Mouse (Mus musculus): ENCODE results near the gene Rfwd3. TPM values are rescaled to one million over a fixed set of nuclear protein-coding genes. Genes with fewer than 3 reads are reported as not detected.
A peak's percentile ranks its signal among the peaks of the same experiment; 100 is the strongest.
"Not testable (repeated sequence)": the region's sequence is repeated elsewhere in the genome, so short reads cannot be mapped to it uniquely, and the experiment has no call there.

Rfwd3 gene
- total and polyA plus RNA-seq, 2 experiments from 2014 or later: 14.8 to 26.6 TPM

GRCm38 (mm10) chr8:111248136-111248535 lies 51.9 kb downstream of the Rfwd3 start:
- Histone ChIP-seq H3K27ac (no peak overlapping the region), H3K9me3 (ENCODE audit: low read length) (no peaks in the 10 kb centered on the region), H3K4me2 (ENCODE audit: low read depth, low read length) (no peak overlapping the region), H3K36me3 (ENCODE audit: insufficient read depth, low read length) (no peaks in the 10 kb centered on the region), H3K27me3 (ENCODE audit: insufficient read depth, low read length) (no peaks in the 10 kb centered on the region), H3K4me1 (ENCODE audit: insufficient read depth, low read length) (no peaks in the 10 kb centered on the region), H3K4me3 (ENCODE audit: low read length) (no peak overlapping the region), H3K9ac (replicated peaks; ENCODE audit: low read length) (no peak overlapping the region)
- DNase-seq (ENCODE audit: low spot score) (no peak), ATAC-seq (no peak)
- no peak for TF ChIP-seq CTCF (IDR thresholded peaks at IDR 0.05; ENCODE audit: low read depth)

- H3K9ac ChIP-seq (replicated peaks; ENCODE audit: low read length); H3K4me2 ChIP-seq (ENCODE audit: low read depth, low read length); H3K9me3 ChIP-seq (ENCODE audit: low read length); ATAC-seq; H3K4me1 ChIP-seq (ENCODE audit: insufficient read depth, low read length); H3K27me3 ChIP-seq (ENCODE audit: insufficient read depth, low read length); H3K27ac ChIP-seq; DNase-seq (ENCODE audit: low spot score); H3K4me3 ChIP-seq (ENCODE audit: low read length); H3K36me3 ChIP-seq (ENCODE audit: insufficient read depth, low read length): not testable (repeated sequence)
- 97% methylated on average over 1 of the region's 1 CpGs for WGBS
Observed at GRCm38 (mm10) chr8:111246864-111247263, 53.2 kb downstream of the Rfwd3 start.

- H3K9me3 ChIP-seq (ENCODE audit: low read length): no peaks in the 10 kb centered on the region
- H3K4me3 ChIP-seq (ENCODE audit: low read length): no peak overlapping the region
- DNase-seq (ENCODE audit: low spot score) (no peak), ATAC-seq (no peak)
- no peak overlapping the region for H3K9ac ChIP-seq (replicated peaks; ENCODE audit: low read length)
- no peaks in the 10 kb centered on the region for H3K27me3 ChIP-seq (ENCODE audit: insufficient read depth, low read length)
- no peak overlapping the region for H3K4me2 ChIP-seq (ENCODE audit: low read depth, low read length)
- H3K4me1 ChIP-seq (ENCODE audit: insufficient read depth, low read length): no peaks in the 10 kb centered on the region
- no peak for TF ChIP-seq CTCF (IDR thresholded peaks at IDR 0.05; ENCODE audit: low read depth)
- H3K36me3 ChIP-seq (ENCODE audit: insufficient read depth, low read length): no peaks in the 10 kb centered on the region
- no peak overlapping the region for H3K27ac ChIP-seq
- WGBS: 84% methylated on average over 4 of the region's 4 CpGs
Observed at GRCm38 (mm10) chr8:111246287-111246830, 53.7 kb downstream of the Rfwd3 start.

GRCm38 (mm10) chr8:111237301-111237700 lies 62.7 kb downstream of the Rfwd3 start:
- no peaks in the 10 kb centered on the region for H3K9me3 ChIP-seq (ENCODE audit: low read length)
- DNase-seq (ENCODE audit: low spot score) (no peak), ATAC-seq (no peak)
- TF ChIP-seq CTCF (IDR thresholded peaks at IDR 0.05; ENCODE audit: low read depth): no peak
- no peak overlapping the region for H3K9ac ChIP-seq (replicated peaks; ENCODE audit: low read length)
- no peaks in the 10 kb centered on the region for H3K36me3 ChIP-seq (ENCODE audit: insufficient read depth, low read length)
- no peak overlapping the region for H3K4me2 ChIP-seq (ENCODE audit: low read depth, low read length)
- WGBS: 89% methylated on average over 3 of the region's 3 CpGs
- no peaks in the 10 kb centered on the region for H3K27me3 ChIP-seq (ENCODE audit: insufficient read depth, low read length)
- no peak overlapping the region for H3K4me3 ChIP-seq (ENCODE audit: low read length)
- no peak overlapping the region for H3K27ac ChIP-seq
- H3K4me1 ChIP-seq (ENCODE audit: insufficient read depth, low read length): no peaks in the 10 kb centered on the region

GRCm38 (mm10) chr8:111233730-111234129 lies 66.3 kb downstream of the Rfwd3 start:
- Histone ChIP-seq H3K4me3 (ENCODE audit: low read length) (no peak overlapping the region), H3K4me1 (ENCODE audit: insufficient read depth, low read length) (no peaks in the 10 kb centered on the region), H3K9ac (replicated peaks; ENCODE audit: low read length) (no peak overlapping the region), H3K36me3 (ENCODE audit: insufficient read depth, low read length) (no peaks in the 10 kb centered on the region), H3K27me3 (ENCODE audit: insufficient read depth, low read length) (no peaks in the 10 kb centered on the region), H3K4me2 (ENCODE audit: low read depth, low read length) (no peak overlapping the region), H3K9me3 (ENCODE audit: low read length) (no peaks in the 10 kb centered on the region), H3K27ac (no peak overlapping the region)
- 94% methylated on average over 2 of the region's 2 CpGs for WGBS
- ATAC-seq (no peak), DNase-seq (ENCODE audit: low spot score) (no peak)
- TF ChIP-seq CTCF (IDR thresholded peaks at IDR 0.05; ENCODE audit: low read depth): no peak

- DNase-seq (ENCODE audit: low spot score) (peak; percentile 11), ATAC-seq (no peak)
- Histone ChIP-seq H3K36me3 (ENCODE audit: insufficient read depth, low read length) (no peaks in the 10 kb centered on the region), H3K27ac (no peak overlapping the region), H3K4me1 (ENCODE audit: insufficient read depth, low read length) (no peaks in the 10 kb centered on the region), H3K27me3 (ENCODE audit: insufficient read depth, low read length) (no peaks in the 10 kb centered on the region), H3K4me3 (ENCODE audit: low read length) (no peak overlapping the region), H3K4me2 (ENCODE audit: low read depth, low read length) (no peak overlapping the region), H3K9me3 (ENCODE audit: low read length) (no peaks in the 10 kb centered on the region), H3K9ac (replicated peaks; ENCODE audit: low read length) (no peak overlapping the region)
- TF ChIP-seq CTCF (IDR thresholded peaks at IDR 0.05; ENCODE audit: low read depth): no peak
- WGBS: 40% methylated on average over 5 of the region's 5 CpGs
Observed at GRCm38 (mm10) chr8:111224153-111224552, 75.9 kb downstream of the Rfwd3 start.

Other genes with a start within 250 kb of the Rfwd3 start
- gene Exosc6, start 243.9 kb downstream of the Rfwd3 start, total RNA-seq (2014; rRNA removed): 11.8 TPM in 1 of 2 replicates, not detected in the other
- gene Exosc6, start 243.9 kb downstream of the Rfwd3 start, polyA plus RNA-seq (2015; fragmentation: Nextera tagmentation; extraction: Ambion mirVana): not detected in 2 replicates
- not detected in 2 replicates for gene Clec18a, start 207.8 kb downstream of the Rfwd3 start, total RNA-seq (2014; rRNA removed)
- gene Clec18a, start 207.8 kb downstream of the Rfwd3 start, polyA plus RNA-seq (2015; fragmentation: Nextera tagmentation; extraction: Ambion mirVana): 0.55 and 0.58 TPM in 2 replicates
- 29.6 and 34.0 TPM in 2 replicates for gene Pdpr, start 205.6 kb downstream of the Rfwd3 start, total RNA-seq (2014; rRNA removed)
- 10.3 and 10.7 TPM in 2 replicates for gene Pdpr, start 205.6 kb downstream of the Rfwd3 start, polyA plus RNA-seq (2015; fragmentation: Nextera tagmentation; extraction: Ambion mirVana)
- 37.4 and 42.7 TPM in 2 replicates for gene Glg1, start 41.0 kb downstream of the Rfwd3 start, total RNA-seq (2014; rRNA removed)
- 50.1 and 53.8 TPM in 2 replicates for gene Glg1, start 41.0 kb downstream of the Rfwd3 start, polyA plus RNA-seq (2015; fragmentation: Nextera tagmentation; extraction: Ambion mirVana)
- gene Mlkl, start 38.0 kb upstream of the Rfwd3 start, total RNA-seq (2014; rRNA removed): 0.63 TPM in 1 of 2 replicates, not detected in the other
- gene Mlkl, start 38.0 kb upstream of the Rfwd3 start, polyA plus RNA-seq (2015; fragmentation: Nextera tagmentation; extraction: Ambion mirVana): 0.60 and 0.63 TPM in 2 replicates
- gene Fa2h, start 93.6 kb upstream of the Rfwd3 start, total RNA-seq (2014; rRNA removed): 2.8 and 5.1 TPM in 2 replicates
- 3.1 and 3.4 TPM in 2 replicates for gene Fa2h, start 93.6 kb upstream of the Rfwd3 start, polyA plus RNA-seq (2015; fragmentation: Nextera tagmentation; extraction: Ambion mirVana)
- gene Wdr59, start 221.9 kb upstream of the Rfwd3 start, total RNA-seq (2014; rRNA removed): 10.5 and 15.0 TPM in 2 replicates
- 6.4 and 6.6 TPM in 2 replicates for gene Wdr59, start 221.9 kb upstream of the Rfwd3 start, polyA plus RNA-seq (2015; fragmentation: Nextera tagmentation; extraction: Ambion mirVana)
- 193 and 194 TPM in 2 replicates for gene Znrf1, start 235.9 kb upstream of the Rfwd3 start, total RNA-seq (2014; rRNA removed)
- 72.2 and 76.1 TPM in 2 replicates for gene Znrf1, start 235.9 kb upstream of the Rfwd3 start, polyA plus RNA-seq (2015; fragmentation: Nextera tagmentation; extraction: Ambion mirVana)

All from hindbrain, postnatal 0 days (tissue).